Mouse (Mus musculus): ENCODE results near the gene Dhh. TPM values are rescaled to one million over a fixed set of nuclear protein-coding genes. Genes with fewer than 3 reads are reported as not detected.
A peak's percentile ranks its signal among the peaks of the same experiment; 100 is the strongest.
"Not testable (repeated sequence)": the region's sequence is repeated elsewhere in the genome, so short reads cannot be mapped to it uniquely, and the experiment has no call there.

Gene Dhh
- polyA plus RNA-seq, 1 experiment from 2014 or later: 4.6 TPM

- Histone ChIP-seq H3K4me1 (replicated peaks) (peaks cover 11% of the 10 kb centered on the region; the same call in 1 of the 2 replicates), H3K36me3 (peaks cover 15% of the 10 kb centered on the region), H3K4me3 (no peak overlapping the region), H3K27ac (ENCODE audit: poor library complexity, severe bottlenecking) (no peak overlapping the region), H3K9me3 (replicated peaks) (no peaks in the 10 kb centered on the region), H3K4me2 (no peak overlapping the region), H3K27me3 (replicated peaks) (no peaks in the 10 kb centered on the region), H3K9ac (0 out of 2 replicates have a peak overlapping the region, but pooled peaks have one; percentile 28)
- no peak for ATAC-seq (ENCODE audit: insufficient number of reproducible peaks, low FRiP score)
- WGBS: 51% methylated on average over 8 of the region's 8 CpGs
These were observed 31.8 kb upstream of the Dhh start for GRCm38 (mm10) chr15:98930017-98930734.

GRCm38 (mm10) chr15:98928598-98929240 is 30.4 kb upstream of the Dhh start:
- peaks cover 15% of the 10 kb centered on the region for H3K36me3 ChIP-seq
- 16% methylated on average over 13 of the region's 13 CpGs for WGBS
- peak overlapping the region; percentile 16; the same call in 1 of the 2 replicates for H3K27ac ChIP-seq (ENCODE audit: poor library complexity, severe bottlenecking)
- peak overlapping the region; percentile 44 for H3K4me2 ChIP-seq
- H3K9ac ChIP-seq: no peak overlapping the region
- no peak overlapping the region for H3K4me3 ChIP-seq
- ATAC-seq (ENCODE audit: insufficient number of reproducible peaks, low FRiP score): peak; percentile 76
- H3K27me3 ChIP-seq (replicated peaks): no peaks in the 10 kb centered on the region
- peaks cover 10% of the 10 kb centered on the region; the same call in 1 of the 2 replicates for H3K4me1 ChIP-seq (replicated peaks)
- no peaks in the 10 kb centered on the region for H3K9me3 ChIP-seq (replicated peaks)

DNA sequence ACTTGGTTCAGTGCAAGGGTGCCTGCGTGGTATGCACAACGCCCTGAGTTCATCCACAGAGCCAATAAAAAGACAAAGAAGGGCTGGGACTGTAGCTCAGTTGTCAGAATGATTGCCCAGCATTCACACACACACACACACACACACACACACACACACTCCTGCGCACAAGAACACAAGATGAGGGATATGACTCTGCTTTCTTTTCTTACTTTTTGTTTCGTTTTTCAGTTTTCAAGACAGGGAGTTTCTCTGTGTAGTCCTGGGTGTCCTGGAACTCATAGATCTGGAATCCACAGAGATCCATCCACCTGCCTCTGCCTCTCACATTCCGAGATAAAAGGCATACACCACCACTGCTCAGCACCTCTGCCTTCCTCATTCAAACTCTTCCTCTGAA is 29.2 kb upstream of the Dhh start:
- Histone ChIP-seq H3K9ac (no peak overlapping the region), H3K4me2 (no peak overlapping the region), H3K36me3 (peaks cover 11% of the 10 kb centered on the region), H3K4me1 (replicated peaks) (peaks cover 10% of the 10 kb centered on the region; the same call in 1 of the 2 replicates), H3K4me3 (no peak overlapping the region), H3K27me3 (replicated peaks) (no peaks in the 10 kb centered on the region), H3K9me3 (replicated peaks) (no peaks in the 10 kb centered on the region), H3K27ac (ENCODE audit: poor library complexity, severe bottlenecking) (no peak overlapping the region)
- no peak for ATAC-seq (ENCODE audit: insufficient number of reproducible peaks, low FRiP score)
- 85% methylated on average over 5 of the region's 5 CpGs for WGBS

GRCm38 (mm10) chr15:98924682-98925081 is 26.3 kb upstream of the Dhh start:
- no peak overlapping the region for H3K9ac ChIP-seq
- H3K9me3 ChIP-seq (replicated peaks): no peaks in the 10 kb centered on the region
- 62% methylated on average over 3 of the region's 3 CpGs for WGBS
- H3K4me2 ChIP-seq: no peak overlapping the region
- H3K4me1 ChIP-seq (replicated peaks): 0 out of 2 replicates have a peak, but pooled peaks cover 6% of the 10 kb centered on the region
- no peaks in the 10 kb centered on the region for H3K27me3 ChIP-seq (replicated peaks)
- H3K36me3 ChIP-seq: no peaks in the 10 kb centered on the region
- no peak overlapping the region for H3K27ac ChIP-seq (ENCODE audit: poor library complexity, severe bottlenecking)
- no peak for ATAC-seq (ENCODE audit: insufficient number of reproducible peaks, low FRiP score)
- no peak overlapping the region for H3K4me3 ChIP-seq

DNA sequence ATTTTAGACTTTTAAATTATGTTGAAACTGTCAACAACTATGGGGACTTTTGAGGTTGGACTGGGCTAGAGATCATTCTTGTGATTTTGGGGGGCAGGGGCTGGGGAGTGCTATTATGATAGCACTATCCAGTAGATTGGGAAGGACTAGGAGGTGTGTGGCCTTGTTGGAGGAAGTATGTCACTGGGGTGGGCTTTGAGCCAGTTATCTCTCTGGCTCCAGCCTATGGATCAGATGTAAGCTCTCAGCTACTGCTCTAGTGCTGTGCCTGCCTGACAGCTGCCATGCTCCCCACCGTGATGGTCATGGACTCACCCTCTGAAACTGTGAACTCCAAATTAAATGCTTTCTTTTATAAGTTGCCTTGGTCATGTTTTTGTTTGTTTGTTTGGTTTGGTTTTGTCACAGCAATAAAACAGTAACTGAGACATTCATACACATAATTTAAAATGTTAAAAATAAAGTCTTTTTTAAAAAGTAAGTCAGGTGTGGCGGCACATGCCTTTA is 24.7 kb upstream of the Dhh start:
- H3K9ac ChIP-seq: no peak overlapping the region
- no peak overlapping the region for H3K27ac ChIP-seq (ENCODE audit: poor library complexity, severe bottlenecking)
- H3K36me3 ChIP-seq: no peaks in the 10 kb centered on the region
- H3K4me2 ChIP-seq: no peak overlapping the region
- ATAC-seq (ENCODE audit: insufficient number of reproducible peaks, low FRiP score): no peak
- H3K9me3 ChIP-seq (replicated peaks): no peaks in the 10 kb centered on the region
- H3K4me1 ChIP-seq (replicated peaks): no peaks in the 10 kb centered on the region
- no peaks in the 10 kb centered on the region for H3K27me3 ChIP-seq (replicated peaks)
- 75% methylated on average over 2 of the region's 2 CpGs for WGBS
- H3K4me3 ChIP-seq: no peak overlapping the region

DNA sequence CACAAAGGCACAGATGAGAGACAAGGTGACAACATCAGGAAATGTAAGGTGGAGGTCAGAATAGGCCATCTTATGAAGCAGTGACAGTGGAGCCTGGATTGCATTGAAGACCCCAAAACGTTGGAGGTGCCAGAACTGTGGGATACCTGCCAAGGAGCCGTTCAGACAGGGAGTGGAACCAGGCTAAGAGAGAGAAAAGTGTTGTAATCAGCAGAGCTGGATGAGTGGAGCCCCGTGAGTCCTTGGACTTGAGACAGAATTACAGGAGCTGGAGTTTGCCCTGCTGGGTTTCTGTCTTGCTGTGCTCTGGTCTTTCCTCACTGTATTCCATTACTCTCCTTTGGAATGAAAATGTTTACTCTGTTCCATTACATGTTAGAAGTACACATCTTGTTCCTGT is 24.2 kb upstream of the Dhh start:
- WGBS: 50% methylated on average over 3 of the region's 3 CpGs
- Histone ChIP-seq H3K9me3 (replicated peaks) (no peaks in the 10 kb centered on the region), H3K27me3 (replicated peaks) (no peaks in the 10 kb centered on the region), H3K9ac (no peak overlapping the region), H3K4me3 (no peak overlapping the region), H3K36me3 (no peaks in the 10 kb centered on the region), H3K4me1 (replicated peaks) (no peaks in the 10 kb centered on the region), H3K4me2 (no peak overlapping the region), H3K27ac (ENCODE audit: poor library complexity, severe bottlenecking) (no peak overlapping the region)
- no peak for ATAC-seq (ENCODE audit: insufficient number of reproducible peaks, low FRiP score)

- Histone ChIP-seq H3K36me3 (no peaks in the 10 kb centered on the region), H3K27me3 (replicated peaks) (no peaks in the 10 kb centered on the region), H3K27ac (ENCODE audit: poor library complexity, severe bottlenecking) (no peak overlapping the region), H3K4me1 (replicated peaks) (peaks cover 5% of the 10 kb centered on the region), H3K9ac (no peak overlapping the region), H3K4me3 (no peak overlapping the region), H3K9me3 (replicated peaks) (no peaks in the 10 kb centered on the region), H3K4me2 (no peak overlapping the region)
- no peak for ATAC-seq (ENCODE audit: insufficient number of reproducible peaks, low FRiP score)
- 82% methylated on average over 5 of the region's 5 CpGs for WGBS
These were observed 23.2 kb upstream of the Dhh start for GRCm38 (mm10) chr15:98921510-98921909.

- not testable (repeated sequence) for H3K27me3 ChIP-seq (replicated peaks); H3K9me3 ChIP-seq (replicated peaks); ATAC-seq (ENCODE audit: insufficient number of reproducible peaks, low FRiP score)
- peaks cover 10% of the 10 kb centered on the region for H3K36me3 ChIP-seq
- peak overlapping the region; percentile 96 for H3K27ac ChIP-seq (ENCODE audit: poor library complexity, severe bottlenecking)
- H3K4me1 ChIP-seq (replicated peaks): peaks cover 22% of the 10 kb centered on the region
- H3K4me3 ChIP-seq: peak overlapping the region; percentile 83
- peak overlapping the region; percentile 74 for H3K9ac ChIP-seq
- peak overlapping the region; percentile 79 for H3K4me2 ChIP-seq
- WGBS: 24% methylated on average over 8 of the region's 8 CpGs
These were observed 20.2 kb upstream of the Dhh start for GRCm38 (mm10) chr15:98918499-98918895.

DNA sequence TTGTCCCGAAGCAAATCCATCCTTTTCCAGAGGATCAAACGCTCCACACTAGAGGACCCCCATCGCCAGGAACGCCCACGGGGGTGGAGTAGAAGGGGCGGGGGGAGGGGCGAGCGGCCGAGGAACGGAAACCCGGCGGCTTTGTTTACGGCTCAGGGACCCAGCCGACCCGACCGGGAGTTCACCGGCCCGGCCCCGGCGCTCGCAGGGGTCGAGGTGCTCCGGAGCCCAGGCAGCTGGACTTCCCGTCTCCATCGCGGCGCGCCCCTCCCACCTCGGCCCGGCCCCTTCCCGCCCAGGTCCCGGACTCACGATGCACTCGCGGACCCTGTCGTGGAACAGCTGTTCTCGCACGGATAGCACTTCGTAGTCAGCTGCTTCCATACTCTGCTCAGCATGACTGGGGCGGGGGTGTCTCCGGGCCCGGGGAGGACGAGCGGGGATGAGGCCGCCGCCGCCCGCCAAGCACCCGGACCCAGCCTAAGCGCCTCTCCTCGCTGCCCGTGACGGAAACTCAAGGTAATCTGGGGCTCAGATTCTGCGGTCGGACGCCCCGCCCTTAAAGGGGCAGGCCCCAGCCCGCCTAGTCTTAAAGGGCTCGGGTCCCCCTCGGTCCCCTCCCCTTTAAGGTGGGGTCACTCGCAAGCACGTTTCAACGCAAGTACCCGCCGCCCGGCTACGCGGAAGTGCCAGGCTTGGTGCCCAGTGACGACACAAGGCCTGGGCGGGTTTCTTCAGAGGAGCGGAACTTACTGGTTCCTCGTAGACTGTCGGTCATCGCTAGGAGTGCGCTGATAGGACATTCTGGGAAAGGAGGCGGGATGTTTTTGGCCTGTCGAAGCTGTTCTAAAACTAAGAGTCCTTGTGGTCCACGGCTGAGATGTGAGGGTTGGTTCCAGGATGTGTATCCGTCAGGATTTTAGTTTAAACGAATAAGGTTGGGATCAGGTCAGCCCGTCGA is 19.5 kb upstream of the Dhh start, which contains the start of gene Lmbr1l:
Gene Lmbr1l, minus strand, starts transcription at position 694 of the 961 bp plus-strand sequence.
- H3K4me3 ChIP-seq: peak within 1 kb of the TSS; percentile 83
- WGBS: under 1% methylated on average over 82 of the region's 82 CpGs
- ATAC-seq (ENCODE audit: insufficient number of reproducible peaks, low FRiP score): peak; percentile 97
- H3K27ac ChIP-seq (ENCODE audit: poor library complexity, severe bottlenecking): peak within 1 kb of the TSS; percentile 96
- H3K27me3 ChIP-seq (replicated peaks): no peaks in the 10 kb centered on the region
- H3K9ac ChIP-seq: peak within 1 kb of the TSS; percentile 84
- H3K4me2 ChIP-seq: peak within 1 kb of the TSS; percentile 79
- peaks cover 17% of the 10 kb centered on the region for H3K36me3 ChIP-seq
- no peaks in the 10 kb centered on the region for H3K9me3 ChIP-seq (replicated peaks)
- H3K4me1 ChIP-seq (replicated peaks): peaks cover 22% of the 10 kb centered on the region

DNA sequence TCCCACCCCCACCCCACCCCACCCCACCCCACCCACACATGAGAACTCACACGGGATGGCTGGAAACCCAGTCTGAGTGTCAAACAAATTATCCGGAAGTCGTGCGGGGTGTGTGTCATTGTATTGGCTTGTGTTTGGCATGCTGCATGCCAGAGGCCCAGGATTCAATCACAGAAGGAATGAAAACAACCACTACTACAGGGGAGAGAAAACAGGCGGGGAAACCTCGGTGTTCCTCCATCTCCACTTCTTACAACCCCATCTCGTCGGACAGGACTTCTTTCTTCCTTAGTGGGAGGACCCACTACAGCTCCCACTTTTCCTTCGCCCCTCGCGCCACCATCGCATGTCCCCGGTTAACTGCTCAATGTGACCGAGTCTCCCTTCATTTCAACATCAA is 18.8 kb upstream of the Dhh start:
- WGBS: under 1% methylated on average over 14 of the region's 14 CpGs
- Histone ChIP-seq H3K36me3 (peaks cover 25% of the 10 kb centered on the region), H3K4me3 (peak overlapping the region; percentile 83), H3K27ac (ENCODE audit: poor library complexity, severe bottlenecking) (peak overlapping the region; percentile 96), H3K4me1 (replicated peaks) (peaks cover 22% of the 10 kb centered on the region), H3K27me3 (replicated peaks) (no peaks in the 10 kb centered on the region), H3K9ac (peak overlapping the region; percentile 84), H3K9me3 (replicated peaks) (no peaks in the 10 kb centered on the region), H3K4me2 (peak overlapping the region; percentile 79)
- no peak for ATAC-seq (ENCODE audit: insufficient number of reproducible peaks, low FRiP score)
